Mouse (Mus musculus) monocyte, adult 2 months (primary cell): Measurements from ENCODE around the gene Gan.

Experiments used
- DNase-seq, 2 experiments: peaks; one replicate each; pipeline ENCODE4 v3.0.0; 2022; ENCODE audit warnings: low spot score in 2 of 2, low read depth in 1 of 2

Gene Gan

GRCm38 (mm10) chr8:117158135-117158761, at the start of gene Gan:
Gene Gan (plus strand): TSS chr8:117158135.
- no peak for DNase-seq

- no peak for DNase-seq
Observed at GRCm38 (mm10) chr8:117109018-117109711, 48.8 kb upstream of the Gan start.

- peak in 1 of 2 experiments; percentile 47 for DNase-seq
Observed at GRCm38 (mm10) chr8:117109801-117110390, 48.0 kb upstream of the Gan start.

GRCm38 (mm10) chr8:117111641-117112040, 46.3 kb upstream of the Gan start:
- DNase-seq: no peak

GRCm38 (mm10) chr8:117112261-117112660, 45.7 kb upstream of the Gan start:
- DNase-seq: no peak

GRCm38 (mm10) chr8:117115094-117115493, 42.8 kb upstream of the Gan start:
- no peak for DNase-seq

- no peak for DNase-seq
Observed at GRCm38 (mm10) chr8:117115676-117116446, 42.1 kb upstream of the Gan start.

GRCm38 (mm10) chr8:117116534-117116933, 41.4 kb upstream of the Gan start:
- no peak for DNase-seq

- DNase-seq: no peak
Observed at GRCm38 (mm10) chr8:117118409-117118808, 39.5 kb upstream of the Gan start.

- peak; percentile 43 to 63 for DNase-seq
Observed at GRCm38 (mm10) chr8:117121277-117121676, 36.7 kb upstream of the Gan start.

GRCm38 (mm10) chr8:117123850-117124633, 33.9 kb upstream of the Gan start:
- DNase-seq: no peak

GRCm38 (mm10) chr8:117125854-117126253, 32.1 kb upstream of the Gan start:
- DNase-seq: no peak

GRCm38 (mm10) chr8:117126411-117126810, 31.5 kb upstream of the Gan start:
- DNase-seq: no peak

GRCm38 (mm10) chr8:117127063-117127462, 30.9 kb upstream of the Gan start:
- no peak for DNase-seq

GRCm38 (mm10) chr8:117133702-117134101, 24.2 kb upstream of the Gan start:
- DNase-seq: no peak

- no peak for DNase-seq
Observed at GRCm38 (mm10) chr8:117136351-117136750, 21.6 kb upstream of the Gan start.

GRCm38 (mm10) chr8:117136763-117137162, 21.2 kb upstream of the Gan start:
- no peak for DNase-seq

GRCm38 (mm10) chr8:117137357-117137756, 20.6 kb upstream of the Gan start:
- DNase-seq: no peak

- no peak for DNase-seq
Observed at GRCm38 (mm10) chr8:117148520-117148919, 9.4 kb upstream of the Gan start.

- DNase-seq: no peak
Observed at GRCm38 (mm10) chr8:117156149-117156548, 1.8 kb upstream of the Gan start.
